Mouse (Mus musculus) spleen, adult 2 months (tissue): ENCODE measurements around the gene Kcnab1.

ENCODE experiments used
- CTCF ChIP-seq: fragments of 200-500 bp; IDR thresholded peaks from 2 replicates; pipeline ENCODE4 v1.5.1; 2011; ENCODE audit warnings: mild to moderate bottlenecking, inconsistent platforms; ENCODE audit not compliant: insufficient read depth, insufficient read length, insufficient replicate concordance; ENCODE audit errors: extremely low read depth
- POLR2A ChIP-seq: fragments of 200-500 bp; IDR thresholded peaks from 2 replicates; pipeline ENCODE4 v1.6.1; 2011; ENCODE audit warnings: low read depth, low read length, inconsistent platforms

- TF ChIP-seq POLR2A, result no peak
- no peak for TF ChIP-seq CTCF
Measured at GRCm38 (mm10) chr3:65363438-65363837, 254.3 kb downstream of the Kcnab1 start.
